Mouse (Mus musculus): ENCODE measurements around the gene Olfr538. TPM values are rescaled to one million over a fixed set of nuclear protein-coding genes. Genes with fewer than 3 reads are reported as not detected.
"Not testable (repeated sequence)": the region's sequence is repeated elsewhere in the genome, so short reads cannot be mapped to it uniquely, and the experiment has no call there.

Olfr538 gene
- not detected in 2 replicates for polyA plus RNA-seq (2015; fragmentation: Nextera tagmentation; extraction: Ambion mirVana)

GRCm38 (mm10) chr7:140567586-140567985 lies at the start of gene Olfr538:
Gene Olfr538, plus strand, starts transcription at chr7:140567886.
- H3K36me3 ChIP-seq: no peaks in the 10 kb centered on the region
- H3K9ac ChIP-seq: no peak within 1 kb of the TSS
- H3K4me1 ChIP-seq (replicated peaks): no peaks in the 10 kb centered on the region
- H3K4me2 ChIP-seq: no peak within 1 kb of the TSS
- DNase-seq: no peak
- H3K9me3 ChIP-seq (replicated peaks): no peaks in the 10 kb centered on the region
- H3K27ac ChIP-seq: no peak within 1 kb of the TSS
- WGBS (ENCODE audit: insufficient replicate concordance): 45% methylated on average over 3 of the region's 3 CpGs
- H3K27me3 ChIP-seq: no peaks in the 10 kb centered on the region
- ATAC-seq (ENCODE audit: low read depth): no peak
- H3K4me3 ChIP-seq (replicated peaks): no peak within 1 kb of the TSS

DNA sequence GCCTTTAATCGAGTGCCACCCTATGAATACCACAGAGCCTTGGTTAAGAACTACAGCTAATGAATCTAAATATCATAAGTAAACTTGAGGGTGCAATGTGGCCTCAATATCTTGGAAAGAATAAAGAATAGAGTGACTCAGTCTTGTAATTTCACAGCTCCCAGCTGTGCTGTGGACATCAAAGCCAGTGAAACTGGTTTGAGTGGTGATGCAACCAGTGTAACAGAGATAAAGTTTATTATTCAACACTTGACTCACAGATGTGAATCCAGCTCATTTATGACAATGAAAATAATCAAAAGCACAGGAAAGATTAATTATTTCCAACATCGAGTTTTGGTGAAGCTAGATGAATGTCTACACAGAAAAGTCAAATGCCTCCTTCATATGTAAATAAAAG lies 27.9 kb upstream of the Olfr538 start:
- Histone ChIP-seq H3K27me3 (no peaks in the 10 kb centered on the region), H3K4me1 (replicated peaks) (no peaks in the 10 kb centered on the region)
- 42% methylated on average over 2 of the region's 2 CpGs for WGBS (ENCODE audit: insufficient replicate concordance)

DNA sequence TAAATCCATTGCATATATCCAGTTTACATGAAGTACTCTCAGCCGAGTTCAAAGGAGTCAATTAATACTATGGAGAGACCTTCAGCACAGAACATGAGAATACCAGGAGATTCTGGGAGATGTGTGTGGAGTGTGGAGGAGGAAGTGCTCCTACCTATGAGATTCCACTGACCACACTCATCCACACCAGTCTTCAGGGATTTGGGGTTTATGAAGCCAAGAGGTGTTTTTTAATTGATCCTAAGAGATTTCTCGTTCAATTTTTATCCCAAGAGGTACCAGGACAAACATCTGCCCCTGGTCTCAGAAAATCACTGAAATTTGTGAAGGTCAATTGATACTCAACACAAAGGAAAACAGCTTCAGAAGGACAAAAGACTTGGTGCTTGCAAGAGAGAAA lies 33.3 kb downstream of the Olfr538 start, which contains the start of gene Olfr46:
Gene Olfr46 (plus strand): TSS at position 301 of the 400 bp plus-strand sequence.
- 52% methylated on average over 2 of the region's 2 CpGs for WGBS (ENCODE audit: insufficient replicate concordance)
- not testable (repeated sequence) for H3K4me2 ChIP-seq; H3K9me3 ChIP-seq (replicated peaks); H3K27me3 ChIP-seq; H3K4me1 ChIP-seq (replicated peaks); H3K9ac ChIP-seq; DNase-seq; H3K4me3 ChIP-seq (replicated peaks); H3K27ac ChIP-seq; ATAC-seq (ENCODE audit: low read depth); H3K36me3 ChIP-seq

More for the DNA sequence above, 27.9 kb upstream of the Olfr538 start:
- Histone ChIP-seq H3K9ac (no peak overlapping the region), H3K36me3 (no peaks in the 10 kb centered on the region), H3K27ac (no peak overlapping the region), H3K4me2 (no peak overlapping the region), H3K9me3 (replicated peaks) (no peaks in the 10 kb centered on the region), H3K4me3 (replicated peaks) (no peak overlapping the region)
- ATAC-seq (ENCODE audit: low read depth): no peak
- no peak for DNase-seq

Other genes with a start within 250 kb of the Olfr538 start
- not detected in 2 replicates for gene Olfr525, start 247.0 kb upstream of the Olfr538 start, polyA plus RNA-seq (2015; fragmentation: Nextera tagmentation; extraction: Ambion mirVana)
- gene Olfr527, start 233.9 kb upstream of the Olfr538 start, polyA plus RNA-seq (2015; fragmentation: Nextera tagmentation; extraction: Ambion mirVana): not detected in 2 replicates
- not detected in 2 replicates for gene Olfr60, start 206.2 kb upstream of the Olfr538 start, polyA plus RNA-seq (2015; fragmentation: Nextera tagmentation; extraction: Ambion mirVana)
- not detected in 2 replicates for gene Olfr530, start 191.6 kb upstream of the Olfr538 start, polyA plus RNA-seq (2015; fragmentation: Nextera tagmentation; extraction: Ambion mirVana)
- not detected in 2 replicates for gene Olfr531, start 165.0 kb upstream of the Olfr538 start, polyA plus RNA-seq (2015; fragmentation: Nextera tagmentation; extraction: Ambion mirVana)
- gene Olfr532, start 146.2 kb upstream of the Olfr538 start, polyA plus RNA-seq (2015; fragmentation: Nextera tagmentation; extraction: Ambion mirVana): not detected in 2 replicates
- not detected in 2 replicates for gene Olfr533, start 104.5 kb upstream of the Olfr538 start, polyA plus RNA-seq (2015; fragmentation: Nextera tagmentation; extraction: Ambion mirVana)
- not detected in 2 replicates for gene Olfr535, start 83.7 kb upstream of the Olfr538 start, polyA plus RNA-seq (2015; fragmentation: Nextera tagmentation; extraction: Ambion mirVana)
- not detected in 2 replicates for gene Olfr536, start 60.5 kb upstream of the Olfr538 start, polyA plus RNA-seq (2015; fragmentation: Nextera tagmentation; extraction: Ambion mirVana)
- not detected in 2 replicates for gene Olfr46, start 33.4 kb downstream of the Olfr538 start, polyA plus RNA-seq (2015; fragmentation: Nextera tagmentation; extraction: Ambion mirVana)
- gene Olfr61, start 61.1 kb downstream of the Olfr538 start, polyA plus RNA-seq (2015; fragmentation: Nextera tagmentation; extraction: Ambion mirVana): not detected in 2 replicates
- gene Olfr53, start 78.6 kb downstream of the Olfr538 start, polyA plus RNA-seq (2015; fragmentation: Nextera tagmentation; extraction: Ambion mirVana): not detected in 2 replicates
- gene Olfr539, start 92.0 kb downstream of the Olfr538 start, polyA plus RNA-seq (2015; fragmentation: Nextera tagmentation; extraction: Ambion mirVana): not detected in 2 replicates
- gene Olfr45, start 114.1 kb downstream of the Olfr538 start, polyA plus RNA-seq (2015; fragmentation: Nextera tagmentation; extraction: Ambion mirVana): not detected in 2 replicates
- not detected in 2 replicates for gene Olfr541, start 129.4 kb downstream of the Olfr538 start, polyA plus RNA-seq (2015; fragmentation: Nextera tagmentation; extraction: Ambion mirVana)
- 0.10 TPM in 1 of 2 replicates, not detected in the other for gene Cyp2e1, start 195.9 kb downstream of the Olfr538 start, polyA plus RNA-seq (2015; fragmentation: Nextera tagmentation; extraction: Ambion mirVana)
- 0.17 and 0.20 TPM in 2 replicates for gene Syce1, start 220.0 kb downstream of the Olfr538 start, polyA plus RNA-seq (2015; fragmentation: Nextera tagmentation; extraction: Ambion mirVana)

Data from liver, embryonic 13.5 days (tissue).